Mouse (Mus musculus): ENCODE results near the gene Olfr732.

Olfr732 gene

GRCm38 (mm10) chr14:50284106-50284505, at the start of gene Olfr732:
Gene Olfr732, minus strand, starts transcription at chr14:50284206.
- DNase-seq: no peak

DNA sequence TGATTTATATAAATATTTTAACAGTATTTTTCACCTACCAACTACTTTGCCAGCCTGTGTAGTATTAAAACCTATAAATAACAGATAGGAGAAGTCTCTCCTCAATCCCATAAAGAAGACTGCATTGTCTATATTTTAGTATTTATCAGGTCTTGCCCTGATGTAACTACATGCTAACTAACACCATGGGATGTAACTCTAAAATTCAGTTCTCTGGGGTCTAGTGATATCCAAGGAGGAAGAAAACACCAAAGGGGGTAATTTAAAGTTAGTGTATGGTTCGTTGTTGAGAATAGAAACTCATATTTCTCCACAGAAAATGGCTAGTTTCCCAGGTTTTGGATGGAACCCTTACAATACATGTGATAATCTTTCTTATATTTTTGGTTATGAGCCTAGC, 42.7 kb upstream of the Olfr732 start, which contains the start of gene Olfr734:
Gene Olfr734, minus strand, starts transcription at position 101 of the 400 bp plus-strand sequence.
- no peak for DNase-seq

DNA sequence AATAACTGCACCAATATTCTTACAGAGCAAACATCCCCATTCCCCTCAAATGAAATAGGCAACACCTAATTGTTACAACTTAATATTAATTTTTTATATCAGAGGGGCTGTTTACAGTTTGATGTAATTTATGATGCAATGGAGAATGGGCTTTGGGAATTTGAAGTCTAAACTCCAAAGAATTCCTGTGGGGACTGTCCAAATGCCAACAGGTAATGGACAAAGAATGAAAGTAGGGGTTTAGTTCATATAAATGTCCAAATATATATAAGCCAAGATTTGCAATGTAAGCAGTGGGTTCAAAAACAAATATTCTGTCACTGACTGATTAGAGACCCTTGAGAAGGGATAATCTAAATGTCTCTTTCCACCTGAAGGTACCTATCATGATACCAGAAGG, 17.4 kb upstream of the Olfr732 start, which contains the start of gene Olfr733:
Gene Olfr733, minus strand, starts transcription at position 101 of the 400 bp plus-strand sequence.
- DNase-seq: no peak

GRCm38 (mm10) chr14:50241766-50242165, 42.2 kb downstream of the Olfr732 start, which contains the start of gene Olfr731:
Gene Olfr731, minus strand, starts transcription at chr14:50241866.
- no peak for DNase-seq
